Mouse (Mus musculus) liver, embryonic 12.5 days (tissue): ENCODE measurements around the gene Kcnn4. TPM values are rescaled to one million over a fixed set of nuclear protein-coding genes. Genes with fewer than 3 reads are reported as not detected.

ENCODE experiments used
- ATAC-seq: fragments of 200-750 bp; cut with Nextera tagmentation; 2 replicates; pipeline ENCODE4 v1.8.0; 2017; ENCODE audit warnings: moderate number of reproducible peaks, mild to moderate bottlenecking, moderate library complexity
- H3K27ac ChIP-seq: fragments of 300-500 bp; sonication (generic); 2 replicates; pipeline ENCODE4 v1.5.1; 2016; ENCODE audit warnings: mild to moderate bottlenecking
- H3K27me3 ChIP-seq: fragments of 300-500 bp; sonication (generic); replicated peaks from 2 replicates; pipeline ENCODE4 v1.6.1; 2016; ENCODE audit warnings: mild to moderate bottlenecking, moderate library complexity
- H3K36me3 ChIP-seq: fragments of 300-500 bp; sonication (generic); 2 replicates; pipeline ENCODE4 v1.6.1; 2016; ENCODE audit warnings: mild to moderate bottlenecking, moderate library complexity
- H3K4me1 ChIP-seq: fragments of 300-500 bp; sonication (generic); 2 replicates; pipeline ENCODE4 v1.6.1; 2016
- H3K4me2 ChIP-seq: fragments of 300-500 bp; sonication (generic); 2 replicates; pipeline ENCODE4 v1.6.1; 2016; ENCODE audit warnings: mild to moderate bottlenecking, moderate library complexity
- H3K4me3 ChIP-seq: fragments of 300-500 bp; sonication (generic); 2 replicates; pipeline ENCODE4 v1.5.1; 2016; ENCODE audit warnings: mild to moderate bottlenecking, moderate library complexity
- H3K9ac ChIP-seq: fragments of 300-500 bp; sonication (generic); 2 replicates; pipeline ENCODE4 v1.6.1; 2016; ENCODE audit warnings: mild to moderate bottlenecking, moderate library complexity
- H3K9me3 ChIP-seq: fragments of 300-500 bp; sonication (generic); replicated peaks from 2 replicates; pipeline ENCODE4 v1.6.1; 2016; ENCODE audit warnings: mild to moderate bottlenecking, moderate library complexity
- WGBS: fragments of 180-500 bp; shearing (Covaris S2); methylation state at CpG from one replicate; pipeline ENCODE4 v1.1.7; 2016; ENCODE audit not compliant: insufficient replicate concordance; 5-methylcytosine and 5-hydroxymethylcytosine counted together
- polyA plus RNA-seq: library from polyadenylated mRNA; unstranded; fragments of >200 nt; fragmentation: Nextera tagmentation; extraction: Ambion mirVana; gene quantifications from 2 replicates; pipeline ENCODE4 v1.2.1, GENCODE M21; 2016

The Kcnn4 gene
- polyA plus RNA-seq, 1 experiment from 2014 or later = 161 TPM

DNA sequence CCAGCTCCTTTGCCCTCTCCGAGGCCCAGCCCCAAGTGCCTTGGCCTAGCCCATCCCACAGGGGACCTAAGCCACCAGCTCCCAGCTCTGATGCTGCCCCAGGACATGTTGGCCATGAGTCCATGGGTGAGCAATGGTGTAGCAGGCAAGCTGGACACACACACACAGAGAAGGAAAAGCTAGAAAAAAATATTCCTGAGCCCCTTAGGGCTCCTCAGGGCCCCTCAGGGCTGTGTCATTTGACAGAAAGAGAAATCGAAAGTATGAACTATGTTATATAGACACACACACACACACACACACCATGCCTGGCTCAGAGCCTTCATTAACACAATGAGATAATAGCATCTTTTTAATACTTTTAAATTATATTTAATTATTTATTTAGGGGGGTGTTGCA lies 10.3 kb downstream of the Kcnn4 start:
- Histone ChIP-seq H3K36me3 (peaks cover 96% of the 10 kb centered on the region), H3K4me2 (peak overlapping the region; percentile 96), H3K9ac (peak overlapping the region; percentile 64), H3K27me3 (0 out of 2 replicates have a peak, but pooled peaks cover 4% of the 10 kb centered on the region), H3K4me3 (no peak overlapping the region), H3K9me3 (no peaks in the 10 kb centered on the region), H3K27ac (peak overlapping the region; percentile 100), H3K4me1 (peaks cover 99% of the 10 kb centered on the region)
- WGBS = 62% methylated on average over 2 of the region's 2 CpGs
- ATAC-seq = no peak

- Histone ChIP-seq H3K4me1 (peaks cover 98% of the 10 kb centered on the region), H3K9me3 (no peaks in the 10 kb centered on the region), H3K4me3 (no peak overlapping the region), H3K4me2 (peak overlapping the region; percentile 45), H3K36me3 (peaks cover 98% of the 10 kb centered on the region), H3K27me3 (no peaks in the 10 kb centered on the region), H3K9ac (peak overlapping the region; percentile 69), H3K27ac (peak overlapping the region; percentile 100)
- 82% methylated on average over 16 of the region's 16 CpGs for WGBS
- no peak for ATAC-seq
Observed at GRCm38 (mm10) chr7:24382730-24383372, 12.8 kb downstream of the Kcnn4 start.

GRCm38 (mm10) chr7:24384070-24384469 lies 14.0 kb downstream of the Kcnn4 start:
- Histone ChIP-seq H3K9ac (peak overlapping the region; percentile 69), H3K4me3 (peak overlapping the region; percentile 14; the same call in 1 of the 2 replicates), H3K9me3 (no peaks in the 10 kb centered on the region), H3K27ac (peak overlapping the region; percentile 100), H3K4me1 (peaks cover 96% of the 10 kb centered on the region), H3K4me2 (peak overlapping the region; percentile 45), H3K27me3 (no peaks in the 10 kb centered on the region), H3K36me3 (peaks cover 85% of the 10 kb centered on the region)
- peak; percentile 84 for ATAC-seq
- 19% methylated on average over 6 of the region's 6 CpGs for WGBS

DNA sequence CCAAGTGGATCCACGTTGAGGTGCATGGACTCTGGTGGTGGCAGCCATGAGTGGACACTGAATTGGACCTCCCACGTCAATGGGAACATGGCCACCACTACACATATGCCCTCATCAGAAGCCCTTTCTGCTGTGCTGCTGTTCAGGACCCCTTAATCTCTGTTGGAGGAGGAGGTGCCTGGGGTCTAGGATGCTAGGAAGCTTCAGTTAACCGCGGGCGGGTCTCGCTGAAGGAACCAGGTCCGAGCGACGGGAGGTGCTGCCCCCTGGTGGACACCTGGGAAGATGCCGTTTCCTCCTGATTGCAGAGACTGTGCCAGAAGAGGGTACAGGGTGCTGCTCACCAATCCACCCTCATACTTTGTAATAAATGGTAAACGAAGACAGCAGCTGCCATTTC lies 14.8 kb downstream of the Kcnn4 start:
- Histone ChIP-seq H3K27ac (peak overlapping the region; percentile 100), H3K4me2 (peak overlapping the region; percentile 45), H3K9ac (peak overlapping the region; percentile 69; the same call in 1 of the 2 replicates), H3K4me1 (peaks cover 96% of the 10 kb centered on the region), H3K27me3 (no peaks in the 10 kb centered on the region), H3K4me3 (no peak overlapping the region), H3K9me3 (no peaks in the 10 kb centered on the region), H3K36me3 (peaks cover 78% of the 10 kb centered on the region)
- 18% methylated on average over 11 of the region's 11 CpGs for WGBS
- ATAC-seq = no peak

- H3K4me1 ChIP-seq = peaks cover 94% of the 10 kb centered on the region
- ATAC-seq = no peak
Observed at GRCm38 (mm10) chr7:24387059-24387556, 17.0 kb downstream of the Kcnn4 start.

DNA sequence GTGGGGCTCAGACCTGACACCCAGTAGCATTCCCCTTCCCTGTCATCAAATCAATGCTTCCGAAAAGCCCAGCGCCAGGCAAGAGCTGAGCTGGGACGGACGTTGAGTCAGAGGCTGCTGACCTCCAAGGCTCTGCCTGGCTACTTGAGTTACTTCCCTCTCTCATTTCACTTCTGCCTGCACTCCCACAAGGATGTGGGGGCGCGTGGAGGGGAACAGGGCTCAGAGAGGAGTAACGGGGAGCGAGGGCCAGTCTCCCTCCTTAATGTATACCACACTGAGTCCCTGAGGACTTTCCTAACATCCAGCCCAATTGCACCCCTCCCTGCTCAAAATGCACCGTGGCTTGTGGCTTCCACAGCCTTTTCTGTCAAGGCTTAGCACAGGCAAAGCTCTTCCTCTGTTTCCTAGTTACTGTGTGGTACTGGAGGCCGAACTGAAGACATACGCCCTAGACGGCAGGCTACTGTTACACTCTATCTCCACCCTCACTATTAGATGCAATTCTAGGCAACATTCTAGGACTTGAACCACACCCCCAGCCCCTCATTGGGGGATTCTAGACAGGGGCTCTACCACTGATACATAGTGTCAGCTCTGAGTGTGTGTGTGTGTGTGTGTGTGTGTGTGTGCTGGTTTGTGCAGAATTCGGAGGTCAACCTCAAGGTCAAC lies 19.6 kb downstream of the Kcnn4 start:
- peak overlapping the region; percentile 67 for H3K27ac ChIP-seq
- 39% methylated on average over 13 of the region's 13 CpGs for WGBS
- no peak overlapping the region for H3K4me3 ChIP-seq
- H3K36me3 ChIP-seq = peaks cover 30% of the 10 kb centered on the region
- peaks cover 89% of the 10 kb centered on the region for H3K4me1 ChIP-seq
- H3K9ac ChIP-seq = no peak overlapping the region
- H3K27me3 ChIP-seq = no peaks in the 10 kb centered on the region
- H3K9me3 ChIP-seq = no peaks in the 10 kb centered on the region
- ATAC-seq = no peak
- H3K4me2 ChIP-seq = no peak overlapping the region

More at GRCm38 (mm10) chr7:24387059-24387556, 17.0 kb downstream of the Kcnn4 start:
- no peaks in the 10 kb centered on the region for H3K9me3 ChIP-seq
- H3K36me3 ChIP-seq = peaks cover 55% of the 10 kb centered on the region
- no peak overlapping the region for H3K4me2 ChIP-seq
- WGBS = 41% methylated on average over 10 of the region's 10 CpGs
- peak overlapping the region; percentile 75 for H3K27ac ChIP-seq
- H3K27me3 ChIP-seq = no peaks in the 10 kb centered on the region
- H3K4me3 ChIP-seq = no peak overlapping the region
- H3K9ac ChIP-seq = no peak overlapping the region

DNA sequence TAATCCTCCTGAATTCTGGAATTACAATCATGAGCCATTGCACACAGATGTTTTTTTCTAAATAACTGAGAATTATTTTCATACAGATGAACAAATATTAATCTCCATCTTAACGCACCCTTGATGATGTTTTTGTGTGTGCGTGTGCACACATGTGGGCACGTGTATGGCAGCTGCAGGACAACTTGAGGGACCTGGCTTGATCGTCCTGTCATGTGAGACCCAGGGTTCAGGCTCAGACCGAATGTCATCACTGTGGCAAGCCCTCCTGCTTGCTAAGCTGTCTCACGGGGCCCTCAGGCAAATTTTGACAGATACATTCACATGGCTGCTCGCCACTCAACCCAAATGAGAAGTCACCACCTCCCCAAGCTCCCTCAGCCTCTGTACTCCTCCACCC lies 20.4 kb downstream of the Kcnn4 start:
- H3K4me3 ChIP-seq = no peak overlapping the region
- H3K36me3 ChIP-seq = peaks cover 21% of the 10 kb centered on the region
- H3K4me1 ChIP-seq = peaks cover 89% of the 10 kb centered on the region
- H3K27ac ChIP-seq = no peak overlapping the region
- H3K9me3 ChIP-seq = no peaks in the 10 kb centered on the region
- no peak overlapping the region for H3K4me2 ChIP-seq
- H3K27me3 ChIP-seq = no peaks in the 10 kb centered on the region
- no peak for ATAC-seq
- WGBS = 74% methylated on average over 7 of the region's 7 CpGs
- H3K9ac ChIP-seq = no peak overlapping the region

- Histone ChIP-seq H3K9ac (no peak overlapping the region), H3K36me3 (peaks cover 15% of the 10 kb centered on the region), H3K27ac (0 out of 2 replicates have a peak overlapping the region, but pooled peaks have one; percentile 43), H3K4me2 (no peak overlapping the region), H3K4me1 (peaks cover 89% of the 10 kb centered on the region), H3K4me3 (no peak overlapping the region), H3K9me3 (no peaks in the 10 kb centered on the region), H3K27me3 (no peaks in the 10 kb centered on the region)
- 48% methylated on average over 5 of the region's 5 CpGs for WGBS
- no peak for ATAC-seq
Observed at GRCm38 (mm10) chr7:24391077-24391476, 21.0 kb downstream of the Kcnn4 start.

- Histone ChIP-seq H3K4me2 (no peak overlapping the region), H3K4me1 (peaks cover 90% of the 10 kb centered on the region), H3K27ac (peak overlapping the region; percentile 43; the same call in 1 of the 2 replicates), H3K27me3 (no peaks in the 10 kb centered on the region), H3K4me3 (no peak overlapping the region), H3K9me3 (no peaks in the 10 kb centered on the region), H3K9ac (peak overlapping the region; percentile 14; the same call in 1 of the 2 replicates), H3K36me3 (peaks cover 9% of the 10 kb centered on the region)
- 39% methylated on average over 2 of the region's 2 CpGs for WGBS
- ATAC-seq = no peak
Observed at GRCm38 (mm10) chr7:24391687-24392086, 21.6 kb downstream of the Kcnn4 start.

GRCm38 (mm10) chr7:24394054-24394453 lies 24.0 kb downstream of the Kcnn4 start:
- Histone ChIP-seq H3K27ac (peak overlapping the region; percentile 99), H3K4me3 (peak overlapping the region; percentile 11; the same call in 1 of the 2 replicates), H3K9me3 (no peaks in the 10 kb centered on the region), H3K9ac (peak overlapping the region; percentile 64), H3K4me1 (peaks cover 92% of the 10 kb centered on the region), H3K36me3 (no peaks in the 10 kb centered on the region), H3K27me3 (no peaks in the 10 kb centered on the region), H3K4me2 (peak overlapping the region; percentile 62)
- 45% methylated on average over 3 of the region's 3 CpGs for WGBS
- 0 out of 2 replicates have a peak, but pooled peaks have one; percentile 33 for ATAC-seq

- Histone ChIP-seq H3K4me1 (peaks cover 88% of the 10 kb centered on the region), H3K4me2 (peak overlapping the region; percentile 62), H3K9me3 (no peaks in the 10 kb centered on the region), H3K9ac (peak overlapping the region; percentile 64), H3K27ac (peak overlapping the region; percentile 99), H3K27me3 (no peaks in the 10 kb centered on the region), H3K36me3 (no peaks in the 10 kb centered on the region), H3K4me3 (peak overlapping the region; percentile 11; the same call in 1 of the 2 replicates)
- ATAC-seq = peak; percentile 54
- 21% methylated on average over 15 of the region's 15 CpGs for WGBS
Observed at GRCm38 (mm10) chr7:24394475-24395161, 24.6 kb downstream of the Kcnn4 start.
